Mouse (Mus musculus) midbrain, embryonic 12.5 days (tissue): ENCODE results near the gene Aggf1. TPM values are rescaled to one million over a fixed set of nuclear protein-coding genes. Genes with fewer than 3 reads are reported as not detected.

ENCODE experiments used
- ATAC-seq: fragments of 200-750 bp; cut with Nextera tagmentation; 2 replicates; pipeline ENCODE4 v1.8.0; 2017; ENCODE audit warnings: low read depth, moderate TSS enrichment, moderate library complexity; ENCODE audit not compliant: low FRiP score
- H3K27ac ChIP-seq: fragments of 300-500 bp; sonication (generic); replicated peaks from 2 replicates; pipeline ENCODE4 v1.5.1; 2016; ENCODE audit warnings: mild to moderate bottlenecking
- H3K27me3 ChIP-seq: fragments of 300-500 bp; sonication (generic); 2 replicates; pipeline ENCODE4 v1.6.1; 2016; ENCODE audit warnings: mild to moderate bottlenecking
- H3K36me3 ChIP-seq: fragments of 300-500 bp; sonication (generic); 2 replicates; pipeline ENCODE4 v1.6.1; 2016
- H3K4me1 ChIP-seq: fragments of 300-500 bp; sonication (generic); 2 replicates; pipeline ENCODE4 v1.6.1; 2016
- H3K4me2 ChIP-seq: fragments of 300-500 bp; sonication (generic); replicated peaks from 2 replicates; pipeline ENCODE4 v1.6.1; 2016; ENCODE audit warnings: mild to moderate bottlenecking, moderate library complexity
- H3K4me3 ChIP-seq: fragments of 300-500 bp; sonication (generic); 2 replicates; pipeline ENCODE4 v1.5.1; 2016; ENCODE audit warnings: mild to moderate bottlenecking
- H3K9ac ChIP-seq: fragments of 300-500 bp; sonication (generic); replicated peaks from 2 replicates; pipeline ENCODE4 v1.6.1; 2016; ENCODE audit warnings: mild to moderate bottlenecking, moderate library complexity
- H3K9me3 ChIP-seq: fragments of 300-500 bp; sonication (generic); 2 replicates; pipeline ENCODE4 v1.6.1; 2016; ENCODE audit warnings: mild to moderate bottlenecking
- WGBS: fragments of 180-500 bp; shearing (Covaris S2); methylation state at CpG from one replicate; pipeline ENCODE4 v1.1.7; 2016; 5-methylcytosine and 5-hydroxymethylcytosine counted together
- polyA plus RNA-seq: library from polyadenylated mRNA; unstranded; fragments of >200 nt; fragmentation: Nextera tagmentation; extraction: Ambion mirVana; gene quantifications from 2 replicates; pipeline ENCODE4 v1.2.1, GENCODE M21; 2016

Aggf1 gene
- polyA plus RNA-seq, 1 experiment from 2014 or later = 54.9 TPM

DNA sequence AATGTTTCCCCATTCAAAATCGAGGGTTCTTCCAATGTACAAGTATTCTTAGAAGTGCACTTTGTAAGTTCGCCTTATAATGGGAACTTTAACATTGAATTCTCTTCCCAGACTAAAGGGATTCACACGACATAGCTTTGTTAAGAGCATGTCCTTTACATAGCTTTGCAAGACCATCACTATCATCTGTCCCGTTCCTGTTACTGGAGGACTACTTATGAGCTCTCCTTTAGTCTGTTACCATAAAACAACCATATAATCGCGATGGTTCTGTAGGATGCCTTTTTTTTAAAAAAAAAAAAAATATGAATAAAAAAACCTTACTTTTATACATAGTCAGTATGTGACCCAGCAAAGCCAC is 382 bp upstream of the Aggf1 start:
- Histone ChIP-seq H3K4me2 (peak overlapping the region; percentile 75), H3K9ac (peak overlapping the region; percentile 96), H3K4me3 (peak overlapping the region; percentile 100), H3K27ac (peak overlapping the region; percentile 78), H3K4me1 (peaks cover 13% of the 10 kb centered on the region), H3K9me3 (no peaks in the 10 kb centered on the region), H3K27me3 (no peaks in the 10 kb centered on the region), H3K36me3 (peaks cover 6% of the 10 kb centered on the region)
- 31% methylated on average over 6 of the region's 6 CpGs for WGBS
- peak; percentile 38 for ATAC-seq

DNA sequence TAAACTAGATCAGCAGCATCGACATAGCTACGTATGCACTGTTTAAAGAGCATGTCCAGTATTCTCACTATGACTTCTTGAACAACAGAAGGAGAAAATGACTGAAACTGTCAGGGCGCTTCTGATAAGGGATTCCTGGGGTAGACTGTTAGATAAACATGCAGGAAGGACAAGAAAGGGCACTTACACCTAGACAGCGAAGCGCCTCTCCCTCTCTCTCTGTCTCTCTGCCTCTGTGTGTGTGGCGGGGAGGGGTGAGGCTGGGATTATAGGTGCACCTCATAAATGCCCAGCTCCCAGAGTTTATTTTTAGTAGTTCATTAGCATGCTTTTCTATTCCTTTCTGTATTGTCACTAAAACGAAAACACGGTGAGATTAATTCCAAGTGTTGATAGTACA is 8.8 kb downstream of the Aggf1 start:
- 93% methylated on average over 8 of the region's 8 CpGs for WGBS
- H3K9me3 ChIP-seq = no peaks in the 10 kb centered on the region
- no peak overlapping the region for H3K4me3 ChIP-seq
- ATAC-seq = no peak
- H3K27me3 ChIP-seq = no peaks in the 10 kb centered on the region
- peaks cover 82% of the 10 kb centered on the region for H3K36me3 ChIP-seq
- H3K9ac ChIP-seq = no peak overlapping the region
- H3K4me2 ChIP-seq = no peak overlapping the region
- H3K4me1 ChIP-seq = no peaks in the 10 kb centered on the region
- H3K27ac ChIP-seq = no peak overlapping the region

DNA sequence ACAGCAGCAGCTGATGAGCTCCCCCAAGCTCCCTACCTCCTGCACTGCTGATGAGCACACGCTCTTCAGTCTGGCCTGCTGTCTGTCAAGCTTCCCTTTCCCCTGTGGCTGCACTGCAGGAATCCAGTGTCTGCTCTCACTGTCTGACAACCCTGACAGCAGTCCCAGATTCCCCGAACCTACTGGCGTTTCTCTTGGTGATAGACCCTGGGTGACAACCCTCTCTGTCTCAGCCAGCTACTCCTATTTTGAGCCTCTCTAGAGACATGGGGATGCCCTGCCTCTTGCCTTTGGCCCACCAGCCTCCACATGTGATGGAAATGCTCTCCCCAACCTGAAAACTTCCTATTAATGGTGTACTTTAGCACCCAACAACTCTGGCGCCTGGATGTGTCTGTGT is 11.7 kb downstream of the Aggf1 start:
- Histone ChIP-seq H3K9ac (no peak overlapping the region), H3K36me3 (peaks cover 80% of the 10 kb centered on the region), H3K27ac (no peak overlapping the region), H3K27me3 (no peaks in the 10 kb centered on the region), H3K4me1 (no peaks in the 10 kb centered on the region), H3K9me3 (no peaks in the 10 kb centered on the region), H3K4me2 (no peak overlapping the region), H3K4me3 (no peak overlapping the region)
- no peak for ATAC-seq
- WGBS = 86% methylated on average over 4 of the region's 4 CpGs

DNA sequence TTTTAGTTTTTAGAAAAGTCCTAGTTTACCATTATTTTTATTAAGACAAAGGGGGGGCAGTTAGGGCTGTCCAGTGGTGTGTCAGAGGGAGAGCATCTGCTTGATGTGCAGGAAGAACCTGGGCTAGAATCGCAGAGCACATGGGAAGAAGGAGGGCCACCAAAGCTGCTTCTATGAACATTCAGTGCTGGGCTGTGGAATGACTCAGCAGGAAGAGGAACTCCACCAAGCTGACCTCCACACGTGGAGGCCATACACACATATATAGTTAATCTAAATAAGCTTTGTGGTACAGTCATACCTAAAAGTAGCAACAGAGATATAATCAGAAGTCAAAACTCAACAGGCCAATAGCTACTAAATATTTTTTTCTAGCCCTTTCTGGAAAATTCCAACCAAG is 16.9 kb downstream of the Aggf1 start:
- H3K36me3 ChIP-seq = peaks cover 93% of the 10 kb centered on the region
- ATAC-seq = no peak

DNA sequence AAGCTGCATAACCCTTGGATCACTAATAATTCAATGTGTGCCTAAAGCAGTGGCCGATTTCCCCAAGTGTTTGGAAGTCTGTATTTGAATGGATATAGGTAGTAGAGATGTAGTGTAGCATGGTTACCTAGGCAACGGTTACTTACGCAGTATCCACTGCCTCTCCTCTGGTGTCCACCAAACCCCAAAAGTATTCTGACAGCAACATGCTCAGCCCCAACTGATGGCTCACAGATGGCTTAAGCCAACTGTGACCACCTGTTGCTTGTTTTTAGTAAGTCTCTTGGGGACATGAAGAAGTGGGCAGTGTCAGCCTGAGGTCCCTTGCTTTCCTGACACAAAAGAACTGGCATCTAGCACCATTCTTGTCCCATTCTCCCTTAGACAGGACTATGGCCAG is 26.7 kb downstream of the Aggf1 start:
- Histone ChIP-seq H3K27me3 (no peaks in the 10 kb centered on the region), H3K9ac (no peak overlapping the region), H3K4me1 (no peaks in the 10 kb centered on the region), H3K27ac (no peak overlapping the region), H3K9me3 (no peaks in the 10 kb centered on the region), H3K4me2 (no peak overlapping the region), H3K36me3 (peaks cover 35% of the 10 kb centered on the region), H3K4me3 (no peak overlapping the region)
- no peak for ATAC-seq
- WGBS = 90% methylated on average over 3 of the region's 3 CpGs

More for the DNA sequence above, 16.9 kb downstream of the Aggf1 start:
- Histone ChIP-seq H3K4me2 (no peak overlapping the region), H3K4me1 (no peaks in the 10 kb centered on the region), H3K4me3 (no peak overlapping the region), H3K9me3 (no peaks in the 10 kb centered on the region), H3K9ac (no peak overlapping the region), H3K27ac (no peak overlapping the region), H3K27me3 (no peaks in the 10 kb centered on the region)
- 80% methylated on average over 2 of the region's 2 CpGs for WGBS

DNA sequence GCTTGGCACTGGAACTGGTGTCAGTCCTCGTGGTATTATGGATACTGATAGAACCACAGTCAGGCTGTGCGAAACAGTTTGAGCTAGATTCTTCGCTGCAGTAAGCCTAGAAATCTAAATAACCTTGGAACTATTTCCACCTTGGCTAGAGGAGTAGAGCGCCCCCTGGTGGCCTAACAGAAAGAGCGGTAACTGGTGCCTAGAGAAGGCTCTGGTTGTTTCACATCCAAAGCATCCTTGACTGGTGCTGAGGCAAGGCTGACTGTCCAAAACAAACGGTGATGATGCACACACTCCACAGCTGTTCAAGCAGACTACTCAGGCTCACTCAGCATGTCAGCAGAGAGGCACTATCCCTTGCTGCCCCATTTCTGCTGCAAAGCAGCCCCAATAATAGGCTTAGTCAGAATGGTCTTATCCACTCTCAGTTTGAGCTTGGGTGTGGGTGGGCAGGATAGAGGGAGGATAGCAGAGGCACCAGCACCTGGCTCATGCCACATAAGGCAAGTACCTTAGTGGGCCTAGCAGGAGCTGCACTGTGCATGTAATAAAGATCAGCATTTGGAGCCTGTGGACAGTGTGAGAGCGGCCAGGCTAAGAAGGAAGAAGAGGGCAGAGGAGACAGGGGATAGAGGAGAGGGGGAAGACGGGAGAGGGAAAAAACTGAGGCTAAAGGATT is 28.0 kb downstream of the Aggf1 start:
- no peak overlapping the region for H3K4me2 ChIP-seq
- WGBS = 36% methylated on average over 8 of the region's 8 CpGs

DNA sequence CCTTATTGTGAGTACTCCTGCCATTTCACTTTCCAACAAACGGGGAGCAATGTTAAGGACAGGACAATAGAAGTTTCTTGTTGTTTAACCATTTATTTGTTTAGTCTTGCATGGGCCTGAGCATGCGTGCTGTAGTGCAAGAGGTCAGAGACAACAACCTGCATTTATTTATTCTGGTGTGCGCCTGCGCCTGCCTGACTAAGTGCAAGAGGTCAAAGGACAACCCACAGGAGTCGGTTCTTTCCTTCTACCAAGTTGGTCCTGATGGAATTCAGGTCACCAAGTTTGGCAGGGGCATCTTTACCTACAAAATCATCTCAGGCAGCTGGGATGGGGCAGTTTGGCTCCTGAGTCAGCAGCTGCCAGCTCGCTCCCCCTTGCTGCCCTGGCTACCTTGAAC is 29.3 kb downstream of the Aggf1 start:
- Histone ChIP-seq H3K36me3 (peaks cover 11% of the 10 kb centered on the region), H3K9me3 (no peaks in the 10 kb centered on the region), H3K27me3 (no peaks in the 10 kb centered on the region), H3K4me3 (no peak overlapping the region), H3K4me1 (no peaks in the 10 kb centered on the region), H3K27ac (no peak overlapping the region), H3K9ac (no peak overlapping the region), H3K4me2 (no peak overlapping the region)
- 76% methylated on average over 6 of the region's 6 CpGs for WGBS
- ATAC-seq = no peak

More for the DNA sequence above, 28.0 kb downstream of the Aggf1 start:
- H3K36me3 ChIP-seq = peaks cover 24% of the 10 kb centered on the region
- no peak overlapping the region for H3K9ac ChIP-seq
- no peak overlapping the region for H3K4me3 ChIP-seq
- H3K9me3 ChIP-seq = no peaks in the 10 kb centered on the region
- no peaks in the 10 kb centered on the region for H3K27me3 ChIP-seq
- no peak overlapping the region for H3K27ac ChIP-seq
- H3K4me1 ChIP-seq = no peaks in the 10 kb centered on the region
- ATAC-seq = peak; percentile 54

DNA sequence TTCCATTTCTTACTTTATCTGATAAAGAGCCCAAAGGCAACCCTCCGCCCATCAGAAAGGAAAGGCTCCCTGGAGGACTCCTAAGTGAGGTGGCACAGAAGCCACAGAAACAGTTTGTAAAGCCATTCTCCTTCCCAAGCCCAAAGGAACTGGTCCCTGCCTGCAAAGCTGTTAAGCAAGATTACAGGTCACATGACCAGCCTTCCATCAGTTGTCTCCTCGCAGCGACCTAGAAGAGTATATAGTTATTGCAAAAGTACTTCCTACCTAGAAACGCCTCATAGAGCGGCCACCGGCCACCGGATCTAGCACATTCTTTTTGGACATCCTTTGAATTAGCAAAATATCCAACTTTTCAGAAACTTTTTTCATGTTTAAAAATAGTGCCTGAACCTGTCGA is 31.7 kb downstream of the Aggf1 start:
- 94% methylated on average over 8 of the region's 8 CpGs for WGBS

DNA sequence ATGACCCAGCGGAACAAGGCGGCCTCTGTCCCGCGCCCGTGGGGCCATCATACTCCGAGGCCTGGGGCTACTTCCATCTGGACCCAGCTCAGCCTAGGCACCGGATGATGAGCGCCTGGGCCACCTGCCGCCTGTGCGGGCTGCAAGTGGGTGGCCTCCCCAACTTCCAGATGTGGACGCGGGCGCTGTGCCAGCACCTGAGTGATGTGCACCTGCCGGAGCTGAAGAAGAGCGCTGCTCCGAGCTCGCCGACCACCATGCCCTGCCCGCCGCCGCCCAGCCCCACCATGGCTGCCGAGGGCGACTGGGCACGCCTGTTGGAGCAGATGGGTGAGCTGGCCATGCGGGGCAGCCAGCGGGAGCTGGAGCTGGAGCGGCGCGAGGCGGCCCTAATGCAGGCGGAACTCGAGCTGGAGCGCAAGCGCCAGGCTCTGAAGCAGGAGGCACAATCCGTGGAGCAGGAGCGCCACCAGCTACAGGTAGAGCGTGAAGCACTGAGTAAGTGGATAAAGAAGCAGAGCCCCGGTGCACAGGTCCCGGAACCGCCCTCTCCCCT is 39.0 kb downstream of the Aggf1 start:
- Histone ChIP-seq H3K4me1 (no peaks in the 10 kb centered on the region), H3K4me3 (0 out of 2 replicates have a peak overlapping the region, but pooled peaks have one; percentile 10), H3K9me3 (no peaks in the 10 kb centered on the region), H3K9ac (no peak overlapping the region), H3K36me3 (peaks cover 33% of the 10 kb centered on the region), H3K27me3 (no peaks in the 10 kb centered on the region), H3K4me2 (no peak overlapping the region; the same call in 1 of the 2 replicates), H3K27ac (no peak overlapping the region)
- 67% methylated on average over 40 of the region's 40 CpGs for WGBS
- ATAC-seq = peak; percentile 38; the same call in 1 of the 2 replicates

More for the DNA sequence above, 31.7 kb downstream of the Aggf1 start:
- Histone ChIP-seq H3K9me3 (no peaks in the 10 kb centered on the region), H3K4me3 (no peak overlapping the region), H3K27ac (no peak overlapping the region), H3K36me3 (peaks cover 11% of the 10 kb centered on the region), H3K4me2 (no peak overlapping the region), H3K27me3 (no peaks in the 10 kb centered on the region), H3K4me1 (no peaks in the 10 kb centered on the region), H3K9ac (no peak overlapping the region)
- no peak for ATAC-seq

DNA sequence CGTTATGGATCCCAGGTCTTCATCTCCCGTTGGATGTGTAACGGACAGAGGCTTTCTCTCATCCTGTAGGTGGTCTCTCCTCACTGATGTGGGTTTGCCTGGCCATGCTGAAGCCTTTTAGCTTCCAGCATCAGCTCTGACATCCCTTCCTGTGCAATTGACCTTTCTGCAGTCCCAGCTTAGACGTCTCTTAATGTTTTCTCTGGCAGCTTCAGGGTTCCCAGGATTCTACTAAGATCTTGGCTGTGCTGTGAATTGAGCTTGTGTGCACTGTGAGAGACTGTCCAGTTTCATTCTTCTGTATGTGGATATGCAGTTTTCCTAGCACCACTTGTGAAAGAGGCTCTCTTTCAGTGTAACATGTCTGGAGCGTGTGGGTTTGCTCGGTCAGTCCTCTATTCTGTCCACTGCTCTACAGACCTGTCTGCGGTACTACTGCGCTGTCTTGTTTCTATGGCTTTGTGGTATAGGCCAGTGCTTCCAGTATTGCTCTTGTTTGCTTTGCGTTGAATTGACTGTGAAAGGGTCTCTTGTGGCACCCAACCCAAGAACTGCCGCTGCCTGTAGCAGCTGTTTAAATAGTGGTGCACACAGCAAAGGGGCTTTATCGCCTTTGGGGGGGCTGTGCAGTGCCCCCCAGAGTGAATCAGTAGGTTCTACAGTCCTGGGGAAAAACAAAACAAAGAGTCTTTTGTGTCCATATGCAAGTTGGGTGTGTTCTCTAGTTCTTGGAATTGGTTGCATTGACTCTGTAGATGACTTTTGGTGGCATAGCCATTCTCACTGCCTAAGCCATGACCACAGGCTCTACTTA is 42.9 kb downstream of the Aggf1 start:
- peaks cover 16% of the 10 kb centered on the region for H3K4me1 ChIP-seq
- 81% methylated on average over 11 of the region's 11 CpGs for WGBS
- no peak overlapping the region for H3K9ac ChIP-seq
- H3K27ac ChIP-seq = no peak overlapping the region
- H3K36me3 ChIP-seq = peaks cover 20% of the 10 kb centered on the region
- no peaks in the 10 kb centered on the region for H3K9me3 ChIP-seq
- H3K4me2 ChIP-seq = no peak overlapping the region
- H3K27me3 ChIP-seq = no peaks in the 10 kb centered on the region
- ATAC-seq = no peak
- H3K4me3 ChIP-seq = no peak overlapping the region

DNA sequence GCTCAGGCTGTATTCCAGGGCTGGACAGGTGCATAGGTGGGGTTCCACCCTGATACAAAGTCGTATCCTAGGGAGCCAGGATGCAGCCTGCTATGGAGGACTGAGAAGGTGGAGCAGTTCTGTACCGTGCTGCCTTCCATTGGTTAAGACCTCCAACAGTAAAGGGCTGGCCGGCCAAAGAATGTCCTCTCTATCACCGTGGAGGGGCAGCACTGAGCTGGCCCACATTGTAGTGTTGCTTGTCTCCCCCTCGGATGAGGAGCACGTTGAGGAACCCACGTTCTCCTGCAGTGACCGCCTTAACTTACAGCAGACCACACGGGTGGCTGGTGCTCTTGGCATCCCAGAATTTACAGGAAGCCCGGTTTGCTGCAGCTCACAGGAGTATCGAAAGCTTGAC is 44.6 kb downstream of the Aggf1 start:
- no peaks in the 10 kb centered on the region for H3K9me3 ChIP-seq
- H3K9ac ChIP-seq = no peak overlapping the region
- H3K36me3 ChIP-seq = 0 out of 2 replicates have a peak, but pooled peaks cover 4% of the 10 kb centered on the region
- no peak overlapping the region for H3K27ac ChIP-seq
- H3K27me3 ChIP-seq = no peaks in the 10 kb centered on the region
- H3K4me3 ChIP-seq = no peak overlapping the region
- H3K4me1 ChIP-seq = peaks cover 29% of the 10 kb centered on the region
- no peak for ATAC-seq
- WGBS = 61% methylated on average over 11 of the region's 11 CpGs
- no peak overlapping the region for H3K4me2 ChIP-seq

DNA sequence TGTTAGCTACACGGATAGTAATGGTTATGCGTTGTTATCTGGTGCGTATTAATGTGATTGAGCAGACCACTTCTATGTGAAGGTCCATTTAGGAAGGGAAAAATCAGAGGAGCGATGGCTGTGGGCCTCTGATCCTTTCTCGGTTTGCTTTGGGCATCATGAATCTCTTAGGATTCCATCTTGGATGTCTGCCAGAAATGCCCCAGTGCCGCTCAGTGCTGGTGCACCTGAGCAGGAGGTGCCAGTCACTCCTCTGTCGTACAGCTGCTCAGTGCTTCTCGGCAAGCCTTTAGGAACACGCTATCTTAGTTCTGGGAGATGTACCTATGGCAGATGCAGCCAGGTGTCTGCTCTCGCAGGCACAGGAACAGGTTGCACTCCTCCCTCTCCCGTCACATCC is 46.4 kb downstream of the Aggf1 start:
- H3K36me3 ChIP-seq = no peaks in the 10 kb centered on the region
- no peak overlapping the region for H3K27ac ChIP-seq
- no peaks in the 10 kb centered on the region for H3K27me3 ChIP-seq
- no peak overlapping the region for H3K4me2 ChIP-seq
- H3K9me3 ChIP-seq = no peaks in the 10 kb centered on the region
- 84% methylated on average over 11 of the region's 11 CpGs for WGBS
- no peak overlapping the region for H3K4me3 ChIP-seq
- no peak for ATAC-seq
- H3K9ac ChIP-seq = no peak overlapping the region
- H3K4me1 ChIP-seq = peaks cover 34% of the 10 kb centered on the region
